Mouse (Mus musculus): Measurements from ENCODE around the gene Sez6l. TPM values are rescaled to one million over a fixed set of nuclear protein-coding genes. Genes with fewer than 3 reads are reported as not detected.

The Sez6l gene
- total and polyA plus RNA-seq, 3 experiments: not detected

DNA sequence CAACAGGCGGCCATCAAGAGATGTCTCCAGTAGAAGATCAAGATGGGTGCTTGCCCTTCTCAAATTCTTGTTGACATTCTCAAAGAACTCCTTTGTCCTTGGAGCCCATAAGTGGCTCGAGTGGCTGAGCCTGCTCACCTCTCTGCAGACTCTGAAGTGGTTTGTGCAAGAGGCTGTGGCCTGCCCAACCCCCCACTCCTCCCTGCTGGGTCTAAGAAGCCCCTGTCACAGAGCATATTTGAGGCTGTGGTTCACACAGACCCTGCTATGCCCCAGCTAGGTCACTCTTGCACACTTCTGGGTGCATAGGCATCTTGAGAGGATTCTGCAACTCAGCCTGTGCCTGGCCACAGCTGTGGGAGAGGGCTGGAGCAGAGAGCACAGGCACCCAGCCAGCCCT is 46.0 kb upstream of the Sez6l start:
- in situ Hi-C loops (cut with MboI; ENCODE audit: low pct_ligation_motif_present, low pct_unique_long_range_greater_than_20kb, low sequenced_read_pairs) (no loop called here), dilution Hi-C loops (cut with MboI; ENCODE audit: extremely low pct_ligation_motif_present, extremely low pct_unique_long_range_greater_than_20kb, low sequenced_read_pairs) (no loop called here)
- H3K4me2 ChIP-seq (ENCODE audit: insufficient read depth, low read depth, poor library complexity, severe bottlenecking): no peak overlapping the region
- no peak overlapping the region for H3K4me3 ChIP-seq (replicated peaks in 1 of 3; ENCODE audit: low read depth in 2 of 3, low read length in 2 of 3, poor library complexity in 1 of 3)
- no peak for TF ChIP-seq EP300 (IDR thresholded peaks at IDR 0.05; ENCODE audit: low read length)
- H3K36me3 ChIP-seq (replicated peaks in 1 of 2; ENCODE audit: control insufficient read depth in 1 of 2, insufficient read depth in 1 of 2, low read length in 1 of 2): no peaks in the 10 kb centered on the region
- H3K4me1 ChIP-seq (ENCODE audit: control insufficient read depth in 1 of 2, insufficient read depth in 2 of 2): no peaks in the 10 kb centered on the region
- no peak for DNase-seq (ENCODE audit: extremely low read depth)
- H3K27me3 ChIP-seq (replicated peaks): no peaks in the 10 kb centered on the region
- no peak overlapping the region for H3K27ac ChIP-seq (ENCODE audit: insufficient read depth, low read depth)
- H3K9ac ChIP-seq (ENCODE audit: insufficient read depth, low read depth): no peak overlapping the region
- H3K79me2 ChIP-seq (replicated peaks; ENCODE audit: control insufficient read depth, extremely low read depth, insufficient read depth, poor library complexity, severe bottlenecking): no peaks in the 10 kb centered on the region
- peaks cover 93% of the 10 kb centered on the region for H3K9me3 ChIP-seq (replicated peaks; ENCODE audit: low read length)

DNA sequence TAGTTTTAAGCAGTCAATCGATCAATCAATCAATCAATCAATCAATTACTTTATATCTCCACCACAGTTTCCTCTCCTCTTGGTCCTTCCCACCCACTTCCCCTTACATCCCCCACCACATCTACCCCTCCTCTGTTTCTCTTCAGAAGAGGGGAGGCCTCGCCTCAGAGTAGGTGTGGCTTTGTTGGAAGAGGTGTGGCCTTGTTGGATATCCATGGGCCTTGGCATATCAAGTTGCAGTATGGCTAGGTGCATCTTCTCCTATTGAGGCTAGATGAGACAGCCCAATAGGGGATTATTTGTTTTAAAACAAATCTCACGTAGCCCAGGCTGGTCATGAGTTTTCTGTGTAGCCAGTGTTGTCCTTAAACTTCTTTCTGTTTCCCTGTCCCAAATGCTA is 43.3 kb upstream of the Sez6l start:
- DNase-seq (ENCODE audit: extremely low read depth): no peak
- Histone ChIP-seq H3K4me2 (ENCODE audit: insufficient read depth, low read depth, poor library complexity, severe bottlenecking) (no peak overlapping the region), H3K27ac (ENCODE audit: insufficient read depth, low read depth) (no peak overlapping the region), H3K4me1 (ENCODE audit: control insufficient read depth in 1 of 2, insufficient read depth in 2 of 2) (no peaks in the 10 kb centered on the region), H3K79me2 (replicated peaks; ENCODE audit: control insufficient read depth, extremely low read depth, insufficient read depth, poor library complexity, severe bottlenecking) (no peaks in the 10 kb centered on the region), H3K27me3 (replicated peaks) (no peaks in the 10 kb centered on the region), H3K9ac (ENCODE audit: insufficient read depth, low read depth) (no peak overlapping the region), H3K4me3 (replicated peaks in 1 of 3; ENCODE audit: low read depth in 2 of 3, low read length in 2 of 3, poor library complexity in 1 of 3) (no peak overlapping the region), H3K9me3 (replicated peaks; ENCODE audit: low read length) (peaks cover 94% of the 10 kb centered on the region), H3K36me3 (replicated peaks in 1 of 2; ENCODE audit: control insufficient read depth in 1 of 2, insufficient read depth in 1 of 2, low read length in 1 of 2) (no peaks in the 10 kb centered on the region)
- TF ChIP-seq POLR2AphosphoS2 (IDR thresholded peaks at IDR 0.05; ENCODE audit: low read depth, low read length) (no peak), MEF2A (IDR thresholded peaks at IDR 0.05; ENCODE audit: borderline replicate concordance, low read depth, low read length) (no peak), NRF1 (IDR thresholded peaks at IDR 0.05; ENCODE audit: low read depth, low read length) (no peak), MAFK (IDR thresholded peaks at IDR 0.05; ENCODE audit: insufficient replicate concordance, low read length) (no peak), ELF1 (IDR thresholded peaks at IDR 0.05; ENCODE audit: low read depth, low read length) (no peak), NELFE (IDR thresholded peaks at IDR 0.05; ENCODE audit: low read depth, low read length) (no peak), UBTF (IDR thresholded peaks at IDR 0.05; ENCODE audit: low read depth, low read length) (no peak), TBP (conservative IDR thresholded peaks at IDR 0.05; ENCODE audit: low read depth, low read length) (no peak), RAD21 (IDR thresholded peaks at IDR 0.05; ENCODE audit: low read depth, low read length) (no peak), IRF4 (IDR thresholded peaks at IDR 0.05; ENCODE audit: low read depth, low read length) (no peak), USF1 (IDR thresholded peaks at IDR 0.05; ENCODE audit: low read depth, low read length) (no peak)
- in situ Hi-C loops (cut with MboI; ENCODE audit: low pct_ligation_motif_present, low pct_unique_long_range_greater_than_20kb, low sequenced_read_pairs) (no loop called here), dilution Hi-C loops (cut with MboI; ENCODE audit: extremely low pct_ligation_motif_present, extremely low pct_unique_long_range_greater_than_20kb, low sequenced_read_pairs) (no loop called here)

DNA sequence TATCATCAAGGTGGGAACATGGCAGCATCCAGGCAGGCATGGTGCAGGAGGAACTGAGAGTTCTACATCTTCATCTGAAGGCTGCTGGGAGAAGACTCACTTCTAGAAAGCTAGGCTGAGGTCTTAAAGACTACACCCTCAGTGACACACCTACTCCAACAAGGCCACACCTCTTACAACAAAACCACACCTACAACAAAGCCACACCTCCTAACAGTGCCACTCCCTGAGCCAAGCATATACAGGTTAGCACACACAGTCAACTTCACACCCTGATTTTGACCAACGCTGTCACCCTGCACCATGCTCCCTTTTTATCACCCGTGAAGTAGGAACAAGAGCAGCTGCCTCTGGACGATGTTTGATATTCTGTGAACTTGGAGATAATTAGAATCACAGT is 42.4 kb upstream of the Sez6l start:
- Histone ChIP-seq H3K79me2 (replicated peaks; ENCODE audit: control insufficient read depth, extremely low read depth, insufficient read depth, poor library complexity, severe bottlenecking) (no peaks in the 10 kb centered on the region), H3K9ac (ENCODE audit: insufficient read depth, low read depth) (no peak overlapping the region), H3K9me3 (replicated peaks; ENCODE audit: low read length) (peaks cover 94% of the 10 kb centered on the region), H3K4me1 (ENCODE audit: control insufficient read depth in 1 of 2, insufficient read depth in 2 of 2) (no peaks in the 10 kb centered on the region), H3K4me2 (ENCODE audit: insufficient read depth, low read depth, poor library complexity, severe bottlenecking) (no peak overlapping the region), H3K27ac (ENCODE audit: insufficient read depth, low read depth) (no peak overlapping the region), H3K4me3 (replicated peaks in 1 of 3; ENCODE audit: low read depth in 2 of 3, low read length in 2 of 3, poor library complexity in 1 of 3) (no peak overlapping the region), H3K36me3 (replicated peaks in 1 of 2; ENCODE audit: control insufficient read depth in 1 of 2, insufficient read depth in 1 of 2, low read length in 1 of 2) (no peaks in the 10 kb centered on the region), H3K27me3 (replicated peaks) (no peaks in the 10 kb centered on the region)
- DNase-seq (ENCODE audit: extremely low read depth): no peak
- in situ Hi-C loops (cut with MboI; ENCODE audit: low pct_ligation_motif_present, low pct_unique_long_range_greater_than_20kb, low sequenced_read_pairs) (no loop called here), dilution Hi-C loops (cut with MboI; ENCODE audit: extremely low pct_ligation_motif_present, extremely low pct_unique_long_range_greater_than_20kb, low sequenced_read_pairs) (no loop called here)
- no peak for TF ChIP-seq JUN (IDR thresholded peaks at IDR 0.05; ENCODE audit: insufficient read depth, low read depth, low read length)
- TF ChIP-seq MAFK (IDR thresholded peaks at IDR 0.05; ENCODE audit: insufficient replicate concordance, low read length): no peak
- TF ChIP-seq ELF1 (IDR thresholded peaks at IDR 0.05; ENCODE audit: low read depth, low read length): no peak
- TF ChIP-seq SMC3 (IDR thresholded peaks at IDR 0.05; ENCODE audit: low read depth, low read length): no peak
